Mouse (Mus musculus): ENCODE measurements around the gene Edf1. TPM values are rescaled to one million over a fixed set of nuclear protein-coding genes. Genes with fewer than 3 reads are reported as not detected.

Edf1 gene
- 481 and 496 TPM in 2 replicates for polyA plus RNA-seq (2015; fragmentation: Nextera tagmentation; extraction: Ambion mirVana)

GRCm38 (mm10) chr2:25557221-25557963 is at the start of gene Edf1:
TSS of gene Edf1 (plus strand) at chr2:25557847.
- peak within 1 kb of the TSS; percentile 97 for H3K27ac ChIP-seq (ENCODE audit: low read depth, low read length)
- no peak for TF ChIP-seq CTCF (IDR thresholded peaks at IDR 0.05; ENCODE audit: low read depth)

GRCm38 (mm10) chr2:25509912-25510311 is 47.7 kb upstream of the Edf1 start:
- Histone ChIP-seq H3K27ac (ENCODE audit: low read depth, low read length) (no peak overlapping the region), H3K4me3 (ENCODE audit: low read depth, low read length) (no peak overlapping the region), H3K4me1 (replicated peaks; ENCODE audit: control insufficient read depth, insufficient read depth, low read length) (no peaks in the 10 kb centered on the region), H3K27me3 (replicated peaks; ENCODE audit: control insufficient read depth, insufficient read depth, low read length) (no peaks in the 10 kb centered on the region), H3K9ac (ENCODE audit: low read depth, low read length) (no peak overlapping the region), H3K9me3 (ENCODE audit: control insufficient read depth) (no peaks in the 10 kb centered on the region), H3K4me2 (replicated peaks; ENCODE audit: low read depth) (no peak overlapping the region), H3K36me3 (ENCODE audit: control insufficient read depth, insufficient read depth) (peaks cover 10% of the 10 kb centered on the region)
- ATAC-seq: no peak
- TF ChIP-seq CTCF (IDR thresholded peaks at IDR 0.05; ENCODE audit: low read depth): peak; percentile 62
- WGBS: 75% methylated on average over 3 of the region's 3 CpGs

More at GRCm38 (mm10) chr2:25557221-25557963, at the start of gene Edf1:
- Histone ChIP-seq H3K27me3 (replicated peaks; ENCODE audit: control insufficient read depth, insufficient read depth, low read length) (no peaks in the 10 kb centered on the region), H3K9me3 (ENCODE audit: control insufficient read depth) (no peaks in the 10 kb centered on the region), H3K36me3 (ENCODE audit: control insufficient read depth, insufficient read depth) (peaks cover 21% of the 10 kb centered on the region), H3K4me1 (replicated peaks; ENCODE audit: control insufficient read depth, insufficient read depth, low read length) (peaks cover 2% of the 10 kb centered on the region; the same call in 1 of the 2 replicates), H3K9ac (ENCODE audit: low read depth, low read length) (peak within 1 kb of the TSS; percentile 87), H3K4me3 (ENCODE audit: low read depth, low read length) (peak within 1 kb of the TSS; percentile 98), H3K4me2 (replicated peaks; ENCODE audit: low read depth) (peak within 1 kb of the TSS; percentile 91)
- WGBS: under 1% methylated on average over 61 of the region's 61 CpGs
- ATAC-seq: peak; percentile 85

GRCm38 (mm10) chr2:25526510-25527302 is 30.9 kb upstream of the Edf1 start:
- no peak overlapping the region for H3K4me2 ChIP-seq (replicated peaks; ENCODE audit: low read depth)
- H3K9me3 ChIP-seq (ENCODE audit: control insufficient read depth): no peaks in the 10 kb centered on the region
- H3K27ac ChIP-seq (ENCODE audit: low read depth, low read length): no peak overlapping the region
- TF ChIP-seq CTCF (IDR thresholded peaks at IDR 0.05; ENCODE audit: low read depth): no peak
- ATAC-seq: no peak
- H3K4me3 ChIP-seq (ENCODE audit: low read depth, low read length): no peak overlapping the region
- 87% methylated on average over 9 of the region's 9 CpGs for WGBS
- H3K4me1 ChIP-seq (replicated peaks; ENCODE audit: control insufficient read depth, insufficient read depth, low read length): no peaks in the 10 kb centered on the region
- peaks cover 91% of the 10 kb centered on the region for H3K36me3 ChIP-seq (ENCODE audit: control insufficient read depth, insufficient read depth)
- no peaks in the 10 kb centered on the region for H3K27me3 ChIP-seq (replicated peaks; ENCODE audit: control insufficient read depth, insufficient read depth, low read length)
- H3K9ac ChIP-seq (ENCODE audit: low read depth, low read length): no peak overlapping the region

- WGBS: 90% methylated on average over 2 of the region's 2 CpGs
- Histone ChIP-seq H3K27ac (ENCODE audit: low read depth, low read length) (no peak overlapping the region), H3K27me3 (replicated peaks; ENCODE audit: control insufficient read depth, insufficient read depth, low read length) (no peaks in the 10 kb centered on the region), H3K4me1 (replicated peaks; ENCODE audit: control insufficient read depth, insufficient read depth, low read length) (no peaks in the 10 kb centered on the region), H3K4me2 (replicated peaks; ENCODE audit: low read depth) (no peak overlapping the region), H3K4me3 (ENCODE audit: low read depth, low read length) (no peak overlapping the region), H3K9ac (ENCODE audit: low read depth, low read length) (no peak overlapping the region), H3K9me3 (ENCODE audit: control insufficient read depth) (no peaks in the 10 kb centered on the region), H3K36me3 (ENCODE audit: control insufficient read depth, insufficient read depth) (peaks cover 74% of the 10 kb centered on the region)
- no peak for TF ChIP-seq CTCF (IDR thresholded peaks at IDR 0.05; ENCODE audit: low read depth)
- ATAC-seq: no peak
Observed at GRCm38 (mm10) chr2:25533707-25534106, 23.9 kb upstream of the Edf1 start.

- H3K4me1 ChIP-seq (replicated peaks; ENCODE audit: control insufficient read depth, insufficient read depth, low read length): no peaks in the 10 kb centered on the region
- no peak for ATAC-seq
- peaks cover 69% of the 10 kb centered on the region for H3K36me3 ChIP-seq (ENCODE audit: control insufficient read depth, insufficient read depth)
- no peak overlapping the region for H3K27ac ChIP-seq (ENCODE audit: low read depth, low read length)
- no peaks in the 10 kb centered on the region for H3K9me3 ChIP-seq (ENCODE audit: control insufficient read depth)
- H3K4me2 ChIP-seq (replicated peaks; ENCODE audit: low read depth): no peak overlapping the region
- H3K27me3 ChIP-seq (replicated peaks; ENCODE audit: control insufficient read depth, insufficient read depth, low read length): no peaks in the 10 kb centered on the region
- no peak overlapping the region for H3K9ac ChIP-seq (ENCODE audit: low read depth, low read length)
- H3K4me3 ChIP-seq (ENCODE audit: low read depth, low read length): no peak overlapping the region
- WGBS: 73% methylated on average over 3 of the region's 3 CpGs
- no peak for TF ChIP-seq CTCF (IDR thresholded peaks at IDR 0.05; ENCODE audit: low read depth)
Observed at GRCm38 (mm10) chr2:25534178-25534865, 23.3 kb upstream of the Edf1 start.

GRCm38 (mm10) chr2:25534866-25535182 is 22.8 kb upstream of the Edf1 start:
- Histone ChIP-seq H3K27ac (ENCODE audit: low read depth, low read length) (no peak overlapping the region), H3K27me3 (replicated peaks; ENCODE audit: control insufficient read depth, insufficient read depth, low read length) (no peaks in the 10 kb centered on the region), H3K9me3 (ENCODE audit: control insufficient read depth) (no peaks in the 10 kb centered on the region), H3K4me3 (ENCODE audit: low read depth, low read length) (no peak overlapping the region), H3K36me3 (ENCODE audit: control insufficient read depth, insufficient read depth) (peaks cover 64% of the 10 kb centered on the region), H3K4me1 (replicated peaks; ENCODE audit: control insufficient read depth, insufficient read depth, low read length) (no peaks in the 10 kb centered on the region), H3K9ac (ENCODE audit: low read depth, low read length) (no peak overlapping the region), H3K4me2 (replicated peaks; ENCODE audit: low read depth) (no peak overlapping the region)
- WGBS: 90% methylated on average over 2 of the region's 2 CpGs
- no peak for TF ChIP-seq CTCF (IDR thresholded peaks at IDR 0.05; ENCODE audit: low read depth)
- ATAC-seq: no peak
